Mouse (Mus musculus): ENCODE measurements around the gene Phactr4. TPM values are rescaled to one million over a fixed set of nuclear protein-coding genes. Genes with fewer than 3 reads are reported as not detected.
"Not testable (repeated sequence)": the region's sequence is repeated elsewhere in the genome, so short reads cannot be mapped to it uniquely, and the experiment has no call there.

Phactr4 gene
- 40.3 and 46.2 TPM in 2 replicates for total RNA-seq (2021)
- long read RNA-seq, experiment 1, full-length matches to known transcripts, result 1 of 19 reads
- long read RNA-seq, experiment 1, partial matches to known transcripts, result 2 of 19 reads
- long read RNA-seq, experiment 1, other reads (novel, unspliced or antisense), result 16 of 19 reads
- long read RNA-seq, experiment 2, full-length matches to known transcripts, result 1 of 19 reads
- long read RNA-seq, experiment 2, partial matches to known transcripts, result 1 of 19 reads
- long read RNA-seq, experiment 2, other reads (novel, unspliced or antisense), result 17 of 19 reads

GRCm38 (mm10) chr4:132421923-132422782, at the start of gene Phactr4:
Phactr4 (minus strand) TSS chr4:132422489.
- DNase-seq, result peak; percentile 99

GRCm38 (mm10) chr4:132469873-132470272, 47.6 kb upstream of the Phactr4 start:
- DNase-seq, result no peak

GRCm38 (mm10) chr4:132464255-132464613, 41.9 kb upstream of the Phactr4 start:
- no peak for DNase-seq

- peak; percentile 95 for DNase-seq
These were observed 41.4 kb upstream of the Phactr4 start, which contains the start of gene Med18 for GRCm38 (mm10) chr4:132463430-132464254. Med18 (minus strand) TSS chr4:132463921.

- DNase-seq, result peak; percentile 13
These were observed 40.5 kb upstream of the Phactr4 start for GRCm38 (mm10) chr4:132462836-132463235.

GRCm38 (mm10) chr4:132460225-132460624, 37.9 kb upstream of the Phactr4 start:
- no peak for DNase-seq

- DNase-seq, result no peak
These were observed 33.3 kb upstream of the Phactr4 start for GRCm38 (mm10) chr4:132455561-132455960.

GRCm38 (mm10) chr4:132455146-132455545, 32.9 kb upstream of the Phactr4 start:
- DNase-seq, result no peak

GRCm38 (mm10) chr4:132454216-132454615, 31.9 kb upstream of the Phactr4 start:
- no peak for DNase-seq

GRCm38 (mm10) chr4:132449778-132450177, 27.5 kb upstream of the Phactr4 start:
- no peak for DNase-seq

GRCm38 (mm10) chr4:132446105-132446504, 23.8 kb upstream of the Phactr4 start:
- peak; percentile 14 for DNase-seq

GRCm38 (mm10) chr4:132444516-132444915, 22.2 kb upstream of the Phactr4 start:
- no peak for DNase-seq

GRCm38 (mm10) chr4:132437857-132438256, 15.6 kb upstream of the Phactr4 start:
- DNase-seq, result no peak

GRCm38 (mm10) chr4:132432717-132433372, 10.6 kb upstream of the Phactr4 start:
- DNase-seq, result no peak

- no peak for DNase-seq
These were observed 5.8 kb upstream of the Phactr4 start for GRCm38 (mm10) chr4:132428022-132428542.

GRCm38 (mm10) chr4:132427493-132427892, 5.2 kb upstream of the Phactr4 start:
- DNase-seq, result no peak

GRCm38 (mm10) chr4:132426021-132426420, 3.7 kb upstream of the Phactr4 start:
- DNase-seq, result no peak

- no peak for DNase-seq
These were observed 2.5 kb upstream of the Phactr4 start for GRCm38 (mm10) chr4:132424765-132425164.

- DNase-seq, result peak; percentile 46
These were observed 750 bp downstream of the Phactr4 start for GRCm38 (mm10) chr4:132421556-132421922.

- no peak for DNase-seq
These were observed 1.8 kb downstream of the Phactr4 start for GRCm38 (mm10) chr4:132420471-132420870.

GRCm38 (mm10) chr4:132415966-132416365, 6.3 kb downstream of the Phactr4 start:
- no peak for DNase-seq

- DNase-seq, result not testable (repeated sequence)
These were observed 9.0 kb downstream of the Phactr4 start for GRCm38 (mm10) chr4:132413257-132413656.

Measured in adrenal gland, postnatal 14 days (tissue).